8 mouse cellular contexts compared by ENCODE assay signal in the genomic region with DNA sequence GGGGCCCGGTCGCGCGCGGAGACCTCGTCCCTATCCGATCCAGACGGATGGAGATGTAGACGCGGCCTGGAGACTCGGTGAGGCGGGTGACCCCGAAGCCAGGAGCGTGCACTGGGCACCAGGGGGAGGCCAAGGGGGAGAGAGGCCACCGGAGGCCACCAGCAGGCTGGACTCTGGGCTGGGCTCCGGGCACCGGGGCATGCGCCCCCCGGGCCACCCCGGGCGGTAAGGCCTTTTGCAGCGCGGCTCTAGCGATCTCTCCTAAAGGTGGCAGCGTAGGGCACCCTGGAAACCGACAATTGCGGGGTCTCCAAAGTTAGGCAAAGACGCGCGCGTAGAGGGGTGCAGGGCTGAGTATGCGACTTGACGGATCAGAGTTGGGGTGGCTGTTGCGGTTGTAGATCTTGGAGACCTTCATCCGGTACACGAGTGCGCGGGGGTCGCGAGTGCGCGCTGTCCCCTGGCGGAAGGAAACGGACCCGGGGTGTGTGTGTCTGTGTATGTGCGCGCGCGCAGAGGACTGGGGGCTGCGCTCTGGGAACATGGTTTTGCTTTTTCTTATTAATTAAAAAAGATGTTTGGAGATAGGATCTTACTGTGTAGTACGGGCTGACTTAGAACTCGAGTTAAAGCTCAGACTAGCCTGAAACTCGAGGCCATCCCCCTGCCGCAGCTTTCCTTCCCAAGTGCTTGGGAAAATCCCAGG. TPM values are rescaled to one million over a fixed set of nuclear protein-coding genes. Genes with fewer than 3 reads are reported as not detected.
DNase-seq lines count a peak whose midpoint lies in the region; ATAC-seq lines count a peak whose summit lies in the region.

No protein-coding gene starts in this region.

- H3K27me3 ChIP-seq in forebrain, embryonic 11.5 days (ENCODE audit: control insufficient read depth, insufficient read depth, low read length): peaks cover 11% of the 10 kb centered on the region
- H3K27me3 ChIP-seq in hindbrain, embryonic 13.5 days: peaks cover 21% of the 10 kb centered on the region
- peaks cover 18% of the 10 kb centered on the region for H3K27me3 ChIP-seq in limb, embryonic 10.5 days (ENCODE audit: low read depth, poor library complexity, severe bottlenecking)
- H3K27me3 ChIP-seq in midbrain, embryonic 10.5 days (ENCODE audit: low read depth, poor library complexity, severe bottlenecking): peaks cover 23% of the 10 kb centered on the region

- peak overlapping the region; percentile 86 for H3K4me3 ChIP-seq in forebrain, embryonic 11.5 days (ENCODE audit: low read depth, low read length)
- H3K4me3 ChIP-seq in hindbrain, embryonic 13.5 days: peak overlapping the region; percentile 87
- peak overlapping the region; percentile 76 for H3K4me3 ChIP-seq in limb, embryonic 10.5 days
- peak overlapping the region; percentile 98 for H3K4me3 ChIP-seq in midbrain, embryonic 10.5 days

- DNase-seq in cerebellum, adult 11-12 months: peak; percentile 70
- DNase-seq in cerebellum, adult 8-10 months: no peak
- peak; percentile 51 for DNase-seq in ZHBTc4 (ENCODE audit: low read depth, low spot score)
- peak; percentile 87 for DNase-seq in forebrain, embryonic 11.5 days (ENCODE audit: low spot score)
- peak; percentile 79 for DNase-seq in limb, embryonic 10.5 days (ENCODE audit: low spot score)
- peak; percentile 83 for DNase-seq in midbrain, embryonic 10.5 days (ENCODE audit: low spot score)
- peak; percentile 33 to 58 for DNase-seq in spleen, postnatal 14 days (ENCODE audit: low spot score in 2 of 2)

- H3K9me3 ChIP-seq in forebrain, embryonic 11.5 days (ENCODE audit: control insufficient read depth, low read length): no peaks in the 10 kb centered on the region
- no peaks in the 10 kb centered on the region for H3K9me3 ChIP-seq in hindbrain, embryonic 13.5 days
- no peaks in the 10 kb centered on the region for H3K9me3 ChIP-seq in limb, embryonic 10.5 days (replicated peaks)
- H3K9me3 ChIP-seq in midbrain, embryonic 10.5 days (replicated peaks): no peaks in the 10 kb centered on the region

- peaks cover 6% of the 10 kb centered on the region for H3K4me1 ChIP-seq in forebrain, embryonic 11.5 days (replicated peaks; ENCODE audit: control insufficient read depth, insufficient read depth, low read length)
- peaks cover 53% of the 10 kb centered on the region for H3K4me1 ChIP-seq in hindbrain, embryonic 13.5 days (replicated peaks)
- H3K4me1 ChIP-seq in limb, embryonic 10.5 days: peaks cover 61% of the 10 kb centered on the region
- H3K4me1 ChIP-seq in midbrain, embryonic 10.5 days: peaks cover 74% of the 10 kb centered on the region

- 0% methylated on average over 53 of the region's 54 CpGs for WGBS in forebrain, embryonic 11.5 days
- WGBS in hindbrain, embryonic 13.5 days: under 1% methylated on average over 54 of the region's 54 CpGs
- WGBS in limb, embryonic 10.5 days: under 1% methylated on average over 54 of the region's 54 CpGs
- WGBS in midbrain, embryonic 10.5 days: under 1% methylated on average over 54 of the region's 54 CpGs

- H3K27ac ChIP-seq in forebrain, embryonic 11.5 days (ENCODE audit: low read depth, low read length): peak overlapping the region; percentile 72
- peak overlapping the region; percentile 94 for H3K27ac ChIP-seq in hindbrain, embryonic 13.5 days
- H3K27ac ChIP-seq in limb, embryonic 10.5 days: peak overlapping the region; percentile 95
- H3K27ac ChIP-seq in midbrain, embryonic 10.5 days (replicated peaks): peak overlapping the region; percentile 95

- peak overlapping the region; percentile 83 for H3K4me2 ChIP-seq in forebrain, embryonic 11.5 days (ENCODE audit: low read depth, low read length, severe bottlenecking)
- peak overlapping the region; percentile 89 for H3K4me2 ChIP-seq in hindbrain, embryonic 13.5 days

- no peaks in the 10 kb centered on the region for H3K36me3 ChIP-seq in forebrain, embryonic 11.5 days (ENCODE audit: control insufficient read depth, insufficient read depth, low read length)
- H3K36me3 ChIP-seq in hindbrain, embryonic 13.5 days: peaks cover 17% of the 10 kb centered on the region
- peaks cover 28% of the 10 kb centered on the region for H3K36me3 ChIP-seq in limb, embryonic 10.5 days
- H3K36me3 ChIP-seq in midbrain, embryonic 10.5 days: peaks cover 25% of the 10 kb centered on the region

- peak overlapping the region; percentile 83 for H3K9ac ChIP-seq in forebrain, embryonic 11.5 days (ENCODE audit: low read length)
- peak overlapping the region; percentile 95 for H3K9ac ChIP-seq in hindbrain, embryonic 13.5 days

- peak; percentile 61 for ATAC-seq in forebrain, embryonic 11.5 days (replicated peaks; ENCODE audit: low FRiP score)
- ATAC-seq in hindbrain, embryonic 13.5 days (ENCODE audit: low FRiP score): peak; percentile 53

RNA-seq across cellular contexts. Expression of a gene that starts 0.6 kb away (rescaled TPM):
- 5.4 and 6.6 TPM in 2 replicates for polyA plus RNA-seq in forebrain, embryonic 11.5 days (2014; fragmentation: Nextera tagmentation; extraction: Ambion mirVana)
- 3.5 and 4.0 TPM in 2 replicates for polyA plus RNA-seq in hindbrain, embryonic 13.5 days (2015; fragmentation: Nextera tagmentation; extraction: Ambion mirVana)
- polyA plus RNA-seq in limb, embryonic 10.5 days (2016; fragmentation: Nextera tagmentation; extraction: Ambion mirVana): 18.2 and 29.4 TPM in 2 replicates
- polyA plus RNA-seq in midbrain, embryonic 10.5 days (2016; fragmentation: Nextera tagmentation; extraction: Ambion mirVana): 12.5 and 13.4 TPM in 2 replicates

RNA-seq across cellular contexts. Expression of a gene that starts 6.5 kb away (rescaled TPM):
- 135 and 145 TPM in 2 replicates for polyA plus RNA-seq in forebrain, embryonic 11.5 days (2014; fragmentation: Nextera tagmentation; extraction: Ambion mirVana)
- polyA plus RNA-seq in hindbrain, embryonic 13.5 days (2015; fragmentation: Nextera tagmentation; extraction: Ambion mirVana): 243 and 256 TPM in 2 replicates
- 116 and 143 TPM in 2 replicates for polyA plus RNA-seq in limb, embryonic 10.5 days (2016; fragmentation: Nextera tagmentation; extraction: Ambion mirVana)
- 126 and 154 TPM in 2 replicates for polyA plus RNA-seq in midbrain, embryonic 10.5 days (2016; fragmentation: Nextera tagmentation; extraction: Ambion mirVana)

RNA-seq across cellular contexts. Expression of a gene that starts 10.7 kb away (rescaled TPM):
- polyA plus RNA-seq in forebrain, embryonic 11.5 days (2014; fragmentation: Nextera tagmentation; extraction: Ambion mirVana): 0.55 and 1.0 TPM in 2 replicates
- polyA plus RNA-seq in hindbrain, embryonic 13.5 days (2015; fragmentation: Nextera tagmentation; extraction: Ambion mirVana): 2.1 and 2.3 TPM in 2 replicates
- 0.31 and 0.49 TPM in 2 replicates for polyA plus RNA-seq in limb, embryonic 10.5 days (2016; fragmentation: Nextera tagmentation; extraction: Ambion mirVana)
- 1.0 and 1.2 TPM in 2 replicates for polyA plus RNA-seq in midbrain, embryonic 10.5 days (2016; fragmentation: Nextera tagmentation; extraction: Ambion mirVana)

RNA-seq across cellular contexts. Expression of a gene that starts 16.8 kb away (rescaled TPM):
- polyA plus RNA-seq in forebrain, embryonic 11.5 days (2014; fragmentation: Nextera tagmentation; extraction: Ambion mirVana): 3.3 and 14.8 TPM in 2 replicates
- 20.6 and 22.0 TPM in 2 replicates for polyA plus RNA-seq in hindbrain, embryonic 13.5 days (2015; fragmentation: Nextera tagmentation; extraction: Ambion mirVana)
- polyA plus RNA-seq in limb, embryonic 10.5 days (2016; fragmentation: Nextera tagmentation; extraction: Ambion mirVana): not detected in 2 replicates
- 2.0 and 5.5 TPM in 2 replicates for polyA plus RNA-seq in midbrain, embryonic 10.5 days (2016; fragmentation: Nextera tagmentation; extraction: Ambion mirVana)

RNA-seq across cellular contexts. Expression of a gene that starts 18.8 kb away (rescaled TPM):
- polyA plus RNA-seq in forebrain, embryonic 11.5 days (2014; fragmentation: Nextera tagmentation; extraction: Ambion mirVana): 60.4 and 60.6 TPM in 2 replicates
- 55.3 and 58.3 TPM in 2 replicates for polyA plus RNA-seq in hindbrain, embryonic 13.5 days (2015; fragmentation: Nextera tagmentation; extraction: Ambion mirVana)
- 63.6 and 67.1 TPM in 2 replicates for polyA plus RNA-seq in limb, embryonic 10.5 days (2016; fragmentation: Nextera tagmentation; extraction: Ambion mirVana)
- polyA plus RNA-seq in midbrain, embryonic 10.5 days (2016; fragmentation: Nextera tagmentation; extraction: Ambion mirVana): 69.8 and 70.8 TPM in 2 replicates
